ENCODE assay signal across 10 mouse cellular contexts in the genomic region with DNA sequence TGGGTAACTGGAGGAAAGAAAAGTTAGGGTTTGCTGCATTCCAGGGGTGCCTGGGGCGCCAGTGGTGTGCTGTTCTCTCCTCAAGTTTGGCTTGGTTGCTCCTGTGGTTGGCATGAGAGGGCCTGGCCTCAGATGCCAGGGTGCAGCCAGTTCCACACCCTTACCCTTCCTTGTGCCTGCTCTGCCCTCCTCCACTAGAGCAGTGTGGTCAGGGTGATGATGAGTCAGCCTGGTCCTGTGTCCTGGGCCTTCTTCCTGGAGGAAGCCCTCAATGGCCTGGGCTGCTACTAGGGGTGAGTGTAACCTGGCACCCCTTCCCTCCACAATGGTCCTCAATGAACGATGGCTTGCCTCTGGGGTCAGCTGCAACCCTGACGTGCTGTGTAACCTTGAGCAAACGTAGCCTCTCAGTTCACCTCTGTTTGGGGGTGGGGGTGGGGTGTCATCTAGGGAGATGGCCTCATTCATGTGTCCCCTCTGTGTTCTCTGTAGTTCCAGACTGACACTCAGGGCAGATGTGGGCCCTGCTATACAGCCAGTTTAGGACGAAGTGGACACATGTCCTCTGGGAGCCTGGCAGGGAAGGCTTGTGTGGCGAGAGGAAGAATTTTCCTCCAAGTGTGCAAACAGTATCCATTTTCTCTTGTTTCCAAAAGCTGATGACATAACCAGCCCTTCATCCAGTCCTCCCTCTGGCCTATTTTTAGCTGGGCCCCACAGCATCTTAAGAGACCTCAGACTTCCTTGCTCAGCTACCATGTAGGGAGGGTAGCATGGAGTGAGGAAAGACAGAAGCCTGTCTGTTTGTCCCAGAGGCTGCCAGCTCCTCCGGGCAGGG. TPM values are rescaled to one million over a fixed set of nuclear protein-coding genes. Genes with fewer than 3 reads are reported as not detected.
DNase-seq lines count a peak whose midpoint lies in the region; ATAC-seq and TF ChIP-seq lines count a peak whose summit lies in the region.
"Had no signal": no experiment of that assay in that cellular context is flagged by ENCODE, and none has a peak within 500 bp of the region (broad histone marks: within the 10 kb centered on the region; RNA-seq: fewer than 3 reads in every experiment).

No protein-coding gene starts in this region.

- no peak for TF ChIP-seq CTCF in lung, adult 2 months (IDR thresholded peaks at IDR 0.05; ENCODE audit: insufficient read depth, low read length)
- no peak for TF ChIP-seq CTCF in olfactory bulb, adult 2 months (IDR thresholded peaks at IDR 0.05; ENCODE audit: insufficient read depth, low read depth, low read length)

- peaks cover 62% of the 10 kb centered on the region for H3K4me1 ChIP-seq in lung, embryonic 15.5 days
- peaks cover 38% of the 10 kb centered on the region for H3K4me1 ChIP-seq in lung, adult 2 months (ENCODE audit: control insufficient read depth, insufficient read depth, low read length)
- peaks cover 67% of the 10 kb centered on the region for H3K4me1 ChIP-seq in heart, embryonic 13.5 days
- peaks cover 57% of the 10 kb centered on the region for H3K4me1 ChIP-seq in olfactory bulb, adult 2 months (ENCODE audit: control insufficient read depth, insufficient read depth, low read length)

- H3K4me3 ChIP-seq in lung, embryonic 15.5 days = no peak overlapping the region
- no peak overlapping the region for H3K4me3 ChIP-seq in lung, adult 2 months (replicated peaks; ENCODE audit: extremely low read depth, low read depth, low read length)
- H3K4me3 ChIP-seq in heart, embryonic 13.5 days = no peak overlapping the region
- H3K4me3 ChIP-seq in olfactory bulb, adult 2 months (ENCODE audit: insufficient read depth, low read depth, low read length) = no peak overlapping the region

- no peak overlapping the region for H3K4me2 ChIP-seq in lung, embryonic 15.5 days
- peak overlapping the region; percentile 47 for H3K4me2 ChIP-seq in heart, embryonic 13.5 days

- H3K27ac ChIP-seq in lung, embryonic 15.5 days = peak overlapping the region; percentile 85
- peak overlapping the region; percentile 88 for H3K27ac ChIP-seq in heart, embryonic 13.5 days (replicated peaks)
- H3K27ac ChIP-seq in olfactory bulb, adult 2 months (ENCODE audit: insufficient read depth, low read depth, low read length) = peak overlapping the region; percentile 69

- peaks cover 16% of the 10 kb centered on the region for H3K36me3 ChIP-seq in lung, embryonic 15.5 days
- peaks cover 24% of the 10 kb centered on the region for H3K36me3 ChIP-seq in heart, embryonic 13.5 days

- H3K9ac ChIP-seq in lung, embryonic 15.5 days = no peak overlapping the region
- peak overlapping the region; percentile 67 for H3K9ac ChIP-seq in heart, embryonic 13.5 days

- no peak for TF ChIP-seq POLR2A in lung, adult 2 months (IDR thresholded peaks at IDR 0.05; ENCODE audit: borderline replicate concordance, extremely low read depth, low read depth, low read length)
- TF ChIP-seq POLR2A in olfactory bulb, adult 2 months (IDR thresholded peaks at IDR 0.05; ENCODE audit: insufficient read depth, low read depth, low read length) = no peak

- ATAC-seq in cerebellum, adult (ENCODE audit: insufficient number of reproducible peaks, low FRiP score, low TSS enrichment) = no peak
- no peak for ATAC-seq in lung, embryonic 15.5 days (ENCODE audit: borderline replicate concordance, extremely low read depth, low FRiP score, low TSS enrichment)
- ATAC-seq in heart, embryonic 13.5 days (ENCODE audit: extremely low read depth, insufficient number of reproducible peaks, low FRiP score, low TSS enrichment) = no peak
- ATAC-seq in inflammation-experienced regulatory T-cells, adult 6 months = no peak

- DNase-seq in cerebellum, adult 9-11 months = peak; percentile 37
- DNase-seq in lung, adult 2 months = no peak
- DNase-seq in spleen, adult 18-20 months = no peak
- DNase-seq: kidney, adult 11 months had no signal

- WGBS in lung, embryonic 15.5 days = 42% methylated on average over 7 of the region's 7 CpGs
- WGBS in lung, adult 2 months = 35% methylated on average over 7 of the region's 7 CpGs
- 26% methylated on average over 7 of the region's 7 CpGs for WGBS in heart, embryonic 13.5 days
- 45% methylated on average over 7 of the region's 7 CpGs for WGBS in olfactory bulb, adult 2 months

- no peaks in the 10 kb centered on the region for H3K27me3 ChIP-seq in lung, embryonic 15.5 days
- H3K27me3 ChIP-seq in heart, embryonic 13.5 days (replicated peaks) = no peaks in the 10 kb centered on the region

- H3K9me3 ChIP-seq in lung, embryonic 15.5 days = no peaks in the 10 kb centered on the region
- H3K9me3 ChIP-seq in heart, embryonic 13.5 days = no peaks in the 10 kb centered on the region

RNA-seq across cellular contexts. Expression of a gene that starts 1.2 kb away (rescaled TPM):
- polyA plus RNA-seq in lung, embryonic 15.5 days (2015; fragmentation: Nextera tagmentation; extraction: Ambion mirVana) = not detected in 2 replicates
- 0.02 TPM in 1 of 2 replicates, not detected in the other for polyA plus RNA-seq in lung, adult 2 months (2012; rRNA removed)
- not detected in 2 replicates for polyA plus RNA-seq in heart, embryonic 13.5 days (2015; fragmentation: Nextera tagmentation; extraction: Ambion mirVana)
- not detected in 2 replicates for polyA plus RNA-seq in olfactory bulb, adult 2 months (2012; ENCODE audit: insufficient read depth, insufficient read length, low replicate concordance, missing spikeins)
- polyA plus RNA-seq in inflammation-experienced regulatory T-cells, adult 6 months (2017; shearing (Covaris generic)) = not detected
- polyA plus RNA-seq: CD4-positive, CD25-positive, alpha-beta regulatory T cell, adult 4 months had no signal

RNA-seq across cellular contexts. Expression of a gene that starts 20.9 kb away (rescaled TPM):
- polyA plus RNA-seq in lung, embryonic 15.5 days (2015; fragmentation: Nextera tagmentation; extraction: Ambion mirVana) = 25.3 and 27.4 TPM in 2 replicates
- polyA plus RNA-seq in lung, adult 2 months (2012; rRNA removed) = 42.9 and 44.5 TPM in 2 replicates
- 18.8 and 23.2 TPM in 2 replicates for polyA plus RNA-seq in heart, embryonic 13.5 days (2015; fragmentation: Nextera tagmentation; extraction: Ambion mirVana)
- not detected in 2 replicates for polyA plus RNA-seq in olfactory bulb, adult 2 months (2012; ENCODE audit: insufficient read depth, insufficient read length, low replicate concordance, missing spikeins)
- 10 to 100 TPM in 1 of 3 experiments, 1 to 10 TPM in 2; 7.5 to 12.0 (median 8.6) TPM for polyA plus RNA-seq in inflammation-experienced regulatory T-cells, adult 6 months (2017; shearing (Covaris generic))

RNA-seq across cellular contexts. Expression of a gene that starts 51.6 kb away (rescaled TPM):
- polyA plus RNA-seq in lung, embryonic 15.5 days (2015; fragmentation: Nextera tagmentation; extraction: Ambion mirVana) = not detected in 2 replicates
- polyA plus RNA-seq in lung, adult 2 months (2012; rRNA removed) = 0.05 and 0.09 TPM in 2 replicates
- polyA plus RNA-seq in heart, embryonic 13.5 days (2015; fragmentation: Nextera tagmentation; extraction: Ambion mirVana) = not detected in 2 replicates
- not detected in 2 replicates for polyA plus RNA-seq in olfactory bulb, adult 2 months (2012; ENCODE audit: insufficient read depth, insufficient read length, low replicate concordance, missing spikeins)
- not detected for polyA plus RNA-seq in inflammation-experienced regulatory T-cells, adult 6 months (2017; shearing (Covaris generic))
- polyA plus RNA-seq: CD4-positive, CD25-positive, alpha-beta regulatory T cell, adult 4 months had no signal
